Mouse (Mus musculus): Measurements from ENCODE around the gene Vps37c. TPM values are rescaled to one million over a fixed set of nuclear protein-coding genes. Genes with fewer than 3 reads are reported as not detected.
A peak's percentile ranks its signal among the peaks of the same experiment; 100 is the strongest.

Vps37c gene
- polyA plus RNA-seq, 1 experiment from 2014 or later = 40.7 TPM

DNA sequence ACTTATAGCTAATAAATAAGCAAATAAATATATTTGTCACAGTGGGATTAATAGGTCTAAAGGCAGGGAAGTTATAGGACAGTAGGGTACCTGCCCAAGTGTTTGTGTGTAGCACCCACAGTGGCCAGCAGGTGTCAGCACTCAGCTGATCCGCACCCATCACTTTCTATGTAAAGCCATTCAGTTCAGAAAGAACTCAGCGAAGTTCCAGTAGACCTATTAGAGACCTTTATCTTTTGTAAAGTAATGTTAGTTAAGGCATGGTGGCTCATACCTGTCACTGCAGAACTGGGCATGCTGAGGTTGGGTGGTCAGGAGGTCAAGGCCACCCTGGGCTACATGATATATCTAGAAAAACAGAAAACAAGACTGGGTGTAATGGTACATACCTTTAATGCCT, 23.0 kb upstream of the Vps37c start:
- H3K4me1 ChIP-seq (replicated peaks) = no peaks in the 10 kb centered on the region
- 28% methylated on average over 2 of the region's 2 CpGs for WGBS
- no peak overlapping the region for H3K4me3 ChIP-seq
- H3K9me3 ChIP-seq = no peaks in the 10 kb centered on the region
- no peaks in the 10 kb centered on the region for H3K36me3 ChIP-seq
- H3K27ac ChIP-seq = no peak overlapping the region
- peak; percentile 66 for DNase-seq (ENCODE audit: low spot score)
- 0 out of 2 replicates have a peak, but pooled peaks cover 6% of the 10 kb centered on the region for H3K27me3 ChIP-seq (ENCODE audit: insufficient read depth, poor library complexity, severe bottlenecking)

GRCm38 (mm10) chr19:10671319-10671718, 17.2 kb upstream of the Vps37c start:
- Histone ChIP-seq H3K9me3 (no peaks in the 10 kb centered on the region), H3K4me3 (no peak overlapping the region), H3K27me3 (ENCODE audit: insufficient read depth, poor library complexity, severe bottlenecking) (no peaks in the 10 kb centered on the region), H3K4me1 (replicated peaks) (no peaks in the 10 kb centered on the region), H3K27ac (no peak overlapping the region), H3K36me3 (no peaks in the 10 kb centered on the region)
- 84% methylated on average over 4 of the region's 4 CpGs for whole genome bisulfite sequencing
- DNase-seq (ENCODE audit: low spot score) = no peak

DNA sequence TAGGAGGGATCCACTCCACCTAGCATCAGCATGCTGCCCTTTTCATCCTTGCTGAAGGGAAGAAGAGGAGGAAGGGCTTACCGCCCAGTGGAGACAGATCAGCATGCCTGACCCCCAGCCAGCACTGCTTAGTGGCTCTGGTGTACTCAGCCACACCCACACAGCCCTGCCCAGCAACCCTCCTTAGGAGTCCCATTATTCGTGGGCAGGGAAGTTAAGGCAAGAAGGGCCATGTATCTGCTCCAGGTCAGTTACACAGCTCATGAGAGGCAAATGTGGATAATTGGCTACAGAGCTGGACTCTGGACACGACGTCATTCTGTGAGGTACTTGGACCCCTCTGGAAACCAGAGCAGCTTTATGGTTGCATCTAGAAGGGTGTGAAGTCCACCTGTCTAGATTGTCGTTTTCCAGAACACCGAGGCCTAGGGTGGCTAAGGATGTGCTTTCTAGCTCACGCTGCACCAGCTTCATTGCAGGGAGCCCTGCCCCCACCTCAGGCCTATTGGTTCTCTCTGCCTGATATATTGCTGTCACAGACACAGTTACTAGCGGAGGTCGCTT, 16.6 kb upstream of the Vps37c start:
- Histone ChIP-seq H3K9me3 (no peaks in the 10 kb centered on the region), H3K4me1 (replicated peaks) (no peaks in the 10 kb centered on the region), H3K27ac (no peak overlapping the region), H3K36me3 (no peaks in the 10 kb centered on the region), H3K27me3 (ENCODE audit: insufficient read depth, poor library complexity, severe bottlenecking) (no peaks in the 10 kb centered on the region), H3K4me3 (no peak overlapping the region)
- WGBS = 81% methylated on average over 9 of the region's 9 CpGs
- no peak for DNase-seq (ENCODE audit: low spot score)

DNA sequence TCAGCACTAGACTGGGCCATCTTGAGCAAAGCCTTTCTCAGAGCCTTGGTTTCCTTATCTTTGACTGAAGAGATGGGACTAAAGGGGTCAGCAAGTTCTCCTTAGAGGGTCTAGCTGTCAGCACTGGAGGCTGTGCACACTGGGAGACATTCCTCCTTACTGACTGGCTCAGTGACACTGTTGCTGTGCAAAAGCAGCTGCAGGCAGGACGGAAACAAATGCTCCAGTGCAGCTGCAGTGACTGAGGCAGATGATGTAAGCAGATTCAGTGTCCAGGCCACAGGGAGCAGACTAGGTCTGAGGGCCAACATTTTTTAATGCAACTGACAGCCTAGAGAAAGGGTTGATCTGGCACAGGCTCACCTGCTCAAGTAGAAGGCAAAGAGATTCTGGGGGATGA, 15.3 kb upstream of the Vps37c start:
- Histone ChIP-seq H3K27me3 (ENCODE audit: insufficient read depth, poor library complexity, severe bottlenecking) (no peaks in the 10 kb centered on the region), H3K4me1 (replicated peaks) (no peaks in the 10 kb centered on the region), H3K27ac (no peak overlapping the region), H3K9me3 (no peaks in the 10 kb centered on the region), H3K4me3 (no peak overlapping the region), H3K36me3 (no peaks in the 10 kb centered on the region)
- DNase-seq (ENCODE audit: low spot score) = no peak
- 43% methylated on average over 1 of the region's 1 CpGs for WGBS

DNA sequence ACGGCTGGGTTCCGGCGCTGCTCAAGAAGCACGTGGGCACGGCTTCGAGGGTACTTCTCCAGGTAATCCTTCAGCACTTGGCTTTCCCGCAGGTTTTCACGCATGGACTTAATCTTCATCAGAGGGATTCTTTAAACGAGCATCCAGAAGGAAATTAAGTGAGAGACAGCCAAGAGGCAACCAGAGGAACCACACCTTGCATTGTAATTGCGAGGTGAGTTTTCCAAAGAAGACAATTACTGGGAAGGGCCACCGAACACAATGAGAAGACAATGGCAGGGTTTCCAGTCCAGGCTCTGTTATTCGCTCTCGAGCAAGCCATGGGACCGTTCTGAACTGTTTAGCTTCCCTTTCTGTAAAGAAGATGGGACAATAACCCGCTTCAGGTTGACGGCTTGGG, 11.9 kb upstream of the Vps37c start:
- Histone ChIP-seq H3K4me3 (no peak overlapping the region), H3K27me3 (ENCODE audit: insufficient read depth, poor library complexity, severe bottlenecking) (no peaks in the 10 kb centered on the region), H3K4me1 (replicated peaks) (no peaks in the 10 kb centered on the region), H3K36me3 (no peaks in the 10 kb centered on the region), H3K27ac (no peak overlapping the region), H3K9me3 (no peaks in the 10 kb centered on the region)
- no peak for DNase-seq (ENCODE audit: low spot score)
- 86% methylated on average over 16 of the region's 16 CpGs for WGBS

DNA sequence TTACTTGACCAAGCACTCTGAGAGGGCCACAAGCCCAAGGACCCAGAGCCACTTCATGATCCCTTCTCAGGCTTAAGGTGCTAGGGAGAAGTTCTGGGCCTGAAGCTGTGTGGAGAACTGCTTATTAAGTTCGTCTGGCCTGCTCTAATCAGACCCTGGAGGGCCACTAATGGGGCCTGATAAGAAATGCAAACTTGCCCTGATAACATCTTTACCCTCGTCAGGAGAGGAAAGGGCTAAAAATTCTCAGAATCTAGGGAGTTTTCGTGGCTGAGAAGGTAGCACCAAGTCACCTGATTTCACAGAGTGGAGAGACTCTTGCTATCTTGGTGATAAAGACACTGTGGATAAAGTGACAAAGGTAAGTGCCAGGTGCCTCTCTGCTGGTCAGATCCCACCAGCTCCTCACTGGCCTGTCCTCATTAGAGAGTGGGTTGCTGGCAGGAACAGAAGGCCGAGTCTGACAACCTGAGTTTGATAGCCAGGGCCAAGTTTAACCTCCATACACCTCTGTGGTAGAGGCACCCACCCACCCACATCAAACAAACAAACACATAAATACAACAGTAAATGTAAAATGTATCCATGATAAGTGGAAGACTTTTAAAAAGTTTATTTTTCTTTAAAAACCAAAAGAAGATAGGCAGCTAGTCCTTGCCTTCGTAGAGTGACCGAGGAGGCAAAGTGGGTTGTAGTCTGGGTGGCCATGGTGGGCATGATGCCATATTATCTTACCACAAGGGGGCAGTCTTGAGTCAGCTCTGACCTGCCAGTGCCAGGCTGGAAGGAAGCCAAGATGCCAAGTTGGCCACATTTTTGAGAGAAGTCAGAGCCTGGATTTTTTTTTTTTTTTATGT, 10.4 kb upstream of the Vps37c start, which contains the start of gene Pga5:
Gene Pga5, minus strand, starts transcription at position 157 of the 857 bp plus-strand sequence.
- 52% methylated on average over 6 of the region's 6 CpGs for WGBS
- Histone ChIP-seq H3K36me3 (no peaks in the 10 kb centered on the region), H3K4me3 (no peak within 1 kb of the TSS), H3K27ac (no peak within 1 kb of the TSS), H3K27me3 (ENCODE audit: insufficient read depth, poor library complexity, severe bottlenecking) (no peaks in the 10 kb centered on the region), H3K9me3 (no peaks in the 10 kb centered on the region), H3K4me1 (replicated peaks) (no peaks in the 10 kb centered on the region)
- peak; percentile 60 for DNase-seq (ENCODE audit: low spot score)

DNA sequence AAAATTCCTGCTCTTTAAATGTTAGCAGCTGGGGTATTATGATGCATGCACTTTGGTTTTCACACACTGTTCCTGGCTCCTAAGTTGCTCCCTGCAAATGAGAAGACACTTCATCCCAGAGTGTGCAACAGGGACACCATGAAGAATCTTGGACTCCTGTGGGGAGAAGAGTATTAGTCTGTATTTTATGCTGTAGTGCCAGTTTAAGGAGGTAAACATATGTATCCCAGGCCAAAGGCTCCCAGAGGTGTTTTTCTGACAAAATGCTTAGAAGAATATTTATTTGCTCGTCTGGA, 9.8 kb upstream of the Vps37c start:
- Histone ChIP-seq H3K27me3 (ENCODE audit: insufficient read depth, poor library complexity, severe bottlenecking) (no peaks in the 10 kb centered on the region), H3K4me1 (replicated peaks) (no peaks in the 10 kb centered on the region), H3K36me3 (no peaks in the 10 kb centered on the region), H3K9me3 (no peaks in the 10 kb centered on the region), H3K27ac (no peak overlapping the region), H3K4me3 (no peak overlapping the region)
- DNase-seq (ENCODE audit: low spot score) = no peak
- WGBS = 84% methylated on average over 1 of the region's 1 CpGs

- H3K27me3 ChIP-seq (ENCODE audit: insufficient read depth, poor library complexity, severe bottlenecking) = no peaks in the 10 kb centered on the region
- no peak for DNase-seq (ENCODE audit: low spot score)
- no peaks in the 10 kb centered on the region for H3K4me1 ChIP-seq (replicated peaks)
- 75% methylated on average over 4 of the region's 4 CpGs for WGBS
- H3K9me3 ChIP-seq = no peaks in the 10 kb centered on the region
- H3K27ac ChIP-seq = no peak overlapping the region
- H3K4me3 ChIP-seq = no peak overlapping the region
- no peaks in the 10 kb centered on the region for H3K36me3 ChIP-seq
Observed at GRCm38 (mm10) chr19:10681571-10681970, 7.0 kb upstream of the Vps37c start.

- no peak overlapping the region for H3K4me3 ChIP-seq
- no peak for DNase-seq (ENCODE audit: low spot score)
- H3K27me3 ChIP-seq (ENCODE audit: insufficient read depth, poor library complexity, severe bottlenecking) = no peaks in the 10 kb centered on the region
- H3K9me3 ChIP-seq = no peaks in the 10 kb centered on the region
- H3K36me3 ChIP-seq = no peaks in the 10 kb centered on the region
- WGBS = 91% methylated on average over 9 of the region's 9 CpGs
- no peak overlapping the region for H3K27ac ChIP-seq
- H3K4me1 ChIP-seq (replicated peaks) = peaks cover 24% of the 10 kb centered on the region
Observed at GRCm38 (mm10) chr19:10685081-10685480, 3.5 kb upstream of the Vps37c start.

DNA sequence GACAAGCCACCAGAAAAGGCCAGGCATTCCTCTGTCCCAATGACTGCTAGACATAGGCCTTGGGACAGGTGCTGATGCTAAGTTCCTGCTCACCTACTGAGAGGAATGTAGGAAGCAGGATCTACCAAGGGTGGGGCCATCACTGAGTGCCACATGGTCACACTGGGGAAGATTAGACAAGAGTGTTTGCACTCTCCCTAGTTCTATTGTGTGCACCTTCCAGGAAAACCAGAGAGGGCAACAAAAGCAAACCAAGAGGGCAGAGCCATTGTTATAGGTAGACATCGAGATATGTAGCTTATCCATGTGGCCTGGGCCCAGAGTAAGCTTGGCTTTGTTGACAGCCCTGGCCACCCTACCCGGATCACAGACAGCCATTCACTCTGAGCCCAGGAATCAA, 2.8 kb upstream of the Vps37c start:
- Histone ChIP-seq H3K27ac (no peak overlapping the region), H3K4me1 (replicated peaks) (peaks cover 31% of the 10 kb centered on the region), H3K4me3 (no peak overlapping the region), H3K9me3 (no peaks in the 10 kb centered on the region), H3K36me3 (no peaks in the 10 kb centered on the region), H3K27me3 (ENCODE audit: insufficient read depth, poor library complexity, severe bottlenecking) (no peaks in the 10 kb centered on the region)
- WGBS = 80% methylated on average over 2 of the region's 2 CpGs
- DNase-seq (ENCODE audit: low spot score) = no peak

DNA sequence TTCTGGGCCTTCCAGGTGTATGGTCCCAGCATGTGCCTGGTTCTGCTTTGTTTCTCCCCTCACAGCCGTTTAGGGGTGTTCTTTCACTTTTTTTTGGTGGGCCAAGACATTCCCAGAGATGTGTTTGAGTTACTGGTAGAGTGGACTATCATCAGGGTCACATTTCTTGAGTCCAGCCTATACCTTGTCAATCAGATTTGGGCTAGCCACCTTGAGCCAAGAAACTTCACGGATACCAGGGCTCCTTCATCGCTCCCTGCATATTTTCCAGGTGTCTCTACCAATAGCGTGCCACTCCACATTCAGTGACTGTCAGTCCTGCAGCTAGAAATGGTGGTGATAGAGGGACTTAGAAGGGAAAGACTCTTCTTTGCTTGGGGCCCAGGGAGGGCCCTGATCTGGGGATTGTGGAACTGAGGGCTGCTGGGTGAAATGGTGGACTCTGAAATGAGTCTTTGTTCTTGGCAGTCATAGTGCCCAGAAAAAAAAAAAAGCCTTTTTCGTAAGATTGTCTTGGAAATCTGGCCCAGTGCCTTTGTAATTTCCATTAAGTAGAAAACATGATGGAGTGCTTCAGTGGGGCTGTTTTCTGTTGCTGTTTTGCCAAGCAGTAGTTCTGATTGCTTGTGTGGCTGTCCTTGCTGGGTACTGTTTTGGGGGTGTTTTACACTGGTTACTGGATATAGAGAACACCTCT, 1.1 kb downstream of the Vps37c start:
- peaks cover 43% of the 10 kb centered on the region for H3K4me1 ChIP-seq (replicated peaks)
- H3K36me3 ChIP-seq = no peaks in the 10 kb centered on the region
- H3K9me3 ChIP-seq = no peaks in the 10 kb centered on the region
- peak overlapping the region; percentile 97 for H3K27ac ChIP-seq
- DNase-seq (ENCODE audit: low spot score) = no peak
- peak overlapping the region; percentile 87 for H3K4me3 ChIP-seq
- no peaks in the 10 kb centered on the region for H3K27me3 ChIP-seq (ENCODE audit: insufficient read depth, poor library complexity, severe bottlenecking)
- WGBS = 65% methylated on average over 5 of the region's 5 CpGs

GRCm38 (mm10) chr19:10690336-10690735, 1.8 kb downstream of the Vps37c start:
- Histone ChIP-seq H3K4me3 (0 out of 2 replicates have a peak overlapping the region, but pooled peaks have one; percentile 87), H3K36me3 (no peaks in the 10 kb centered on the region), H3K9me3 (no peaks in the 10 kb centered on the region), H3K4me1 (replicated peaks) (peaks cover 45% of the 10 kb centered on the region), H3K27me3 (ENCODE audit: insufficient read depth, poor library complexity, severe bottlenecking) (no peaks in the 10 kb centered on the region), H3K27ac (0 out of 2 replicates have a peak overlapping the region, but pooled peaks have one; percentile 97)
- DNase-seq (ENCODE audit: low spot score) = no peak
- WGBS = 90% methylated on average over 3 of the region's 3 CpGs

DNA sequence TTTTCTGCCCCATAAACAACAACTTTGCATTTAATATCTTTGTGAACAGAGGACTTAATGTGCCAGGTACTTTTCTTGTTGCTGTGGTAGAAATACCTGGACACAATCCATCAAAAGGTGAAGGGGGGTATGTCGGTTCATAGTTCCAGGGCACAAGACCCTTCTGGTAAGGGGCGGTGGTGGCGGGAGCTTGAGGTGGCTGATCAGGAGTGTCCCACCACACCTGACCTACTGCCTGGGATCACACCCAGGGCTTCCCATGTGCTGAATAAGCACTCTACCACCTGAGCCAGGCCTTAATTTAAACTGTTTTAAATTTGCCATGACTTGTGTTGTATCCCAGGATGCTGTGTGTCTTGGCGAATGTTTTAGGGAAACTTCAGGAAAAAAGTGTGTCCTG, 2.6 kb downstream of the Vps37c start:
- no peak overlapping the region for H3K27ac ChIP-seq
- H3K4me1 ChIP-seq (replicated peaks) = peaks cover 53% of the 10 kb centered on the region
- no peaks in the 10 kb centered on the region for H3K36me3 ChIP-seq
- no peak for DNase-seq (ENCODE audit: low spot score)
- 93% methylated on average over 4 of the region's 4 CpGs for WGBS
- H3K9me3 ChIP-seq = no peaks in the 10 kb centered on the region
- no peaks in the 10 kb centered on the region for H3K27me3 ChIP-seq (ENCODE audit: insufficient read depth, poor library complexity, severe bottlenecking)
- H3K4me3 ChIP-seq = no peak overlapping the region
